ENCODE assay signal across 24 mouse cellular contexts in genomic region chr15:86383278-86383677, GRCm38 (mm10).
"Had no signal": no experiment of that assay in that cellular context is flagged by ENCODE, and none has a peak within 500 bp of the region (broad histone marks: within the 10 kb centered on the region; RNA-seq: fewer than 3 reads in every experiment).

No protein-coding gene starts in this region.

- H3K27ac ChIP-seq: kidney, postnatal 0 days; layer of hippocampus, adult 2 months; left cerebral cortex, adult 2 months; limb, embryonic 12.5 days; limb, embryonic 15.5 days; liver, embryonic 14.5 days; macrophage; midbrain, embryonic 12.5 days; midbrain, embryonic 15.5 days; neural tube, embryonic 13.5 days; stomach, postnatal 0 days had no signal

- H3K9ac ChIP-seq: limb, embryonic 12.5 days; limb, embryonic 15.5 days; liver, embryonic 14.5 days; liver, postnatal 0 days; lung, embryonic 14.5 days; midbrain, embryonic 12.5 days; midbrain, embryonic 15.5 days; neural tube, embryonic 13.5 days had no signal

- H3K27me3 ChIP-seq: limb, embryonic 12.5 days; limb, embryonic 15.5 days; midbrain, embryonic 12.5 days; midbrain, embryonic 15.5 days had no signal

- H3K4me3 ChIP-seq: layer of hippocampus, adult 2 months; left cerebral cortex, adult 2 months; limb, embryonic 12.5 days; limb, embryonic 15.5 days; midbrain, embryonic 12.5 days; midbrain, embryonic 15.5 days; myocyte; neural tube, embryonic 13.5 days had no signal

- H3K9me3 ChIP-seq: limb, embryonic 12.5 days; limb, embryonic 15.5 days; midbrain, embryonic 12.5 days; midbrain, embryonic 15.5 days; neural tube, embryonic 13.5 days had no signal

- H3K36me3 ChIP-seq: limb, embryonic 12.5 days; limb, embryonic 15.5 days; midbrain, embryonic 12.5 days; midbrain, embryonic 15.5 days; neural tube, embryonic 13.5 days had no signal

- ATAC-seq: liver, postnatal 0 days; lung, postnatal 0 days; midbrain, embryonic 15.5 days had no signal

- H3K4me1 ChIP-seq: limb, embryonic 15.5 days had no signal

- DNase-seq: kidney, postnatal 25 days; layer of hippocampus, postnatal 36 days; left cerebral cortex, postnatal 4 days; liver, postnatal 0 days; lung, embryonic 14.5 days; retina, postnatal 1 day; right cerebral cortex, postnatal 4 days; thymus, adult 2 months; thymus, postnatal 14 days; thymus, postnatal 4 days had no signal

- H3K4me2 ChIP-seq: limb, embryonic 12.5 days; limb, embryonic 15.5 days; liver, embryonic 11.5 days; lung, embryonic 14.5 days; midbrain, embryonic 12.5 days; midbrain, embryonic 15.5 days; neural tube, embryonic 13.5 days had no signal
